Mouse (Mus musculus): ENCODE data around the gene Gfi1b. TPM values are rescaled to one million over a fixed set of nuclear protein-coding genes. Genes with fewer than 3 reads are reported as not detected.

Gene Gfi1b
- polyA plus RNA-seq, 1 experiment from 2014 or later = 2.6 TPM

DNA sequence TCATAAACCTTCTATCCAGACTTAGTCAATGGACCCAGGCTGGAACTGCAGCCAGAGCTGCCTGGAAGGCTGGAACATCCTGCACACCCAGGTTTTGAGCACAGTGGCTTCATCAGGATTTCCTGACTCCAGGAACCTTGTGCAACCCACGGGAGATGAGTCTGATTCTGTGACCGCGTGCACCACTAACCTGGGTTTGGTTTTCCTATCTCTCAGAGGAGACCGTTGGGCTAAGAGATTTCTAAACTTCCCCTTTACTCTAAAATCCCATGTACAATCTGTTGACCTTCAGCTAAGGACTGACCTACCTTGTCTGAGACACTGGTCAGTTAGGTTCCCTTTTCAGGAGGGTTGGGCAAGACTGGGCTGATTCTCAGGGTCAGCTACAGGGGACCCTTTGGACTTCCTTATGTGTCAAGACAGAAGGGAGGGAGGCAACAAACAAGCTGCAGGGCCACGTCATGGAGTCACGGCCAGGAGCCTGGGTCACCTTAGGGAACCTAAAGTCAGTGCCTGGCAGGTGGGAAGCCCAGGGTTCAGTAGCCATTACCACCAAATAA lies 2.9 kb downstream of the Gfi1b start:
- H3K4me3 ChIP-seq (ENCODE audit: low read depth, low read length) = no peak overlapping the region
- H3K27ac ChIP-seq (ENCODE audit: low read depth, low read length) = no peak overlapping the region
- H3K4me2 ChIP-seq (ENCODE audit: low read depth) = no peak overlapping the region
- ATAC-seq (ENCODE audit: insufficient read depth, low FRiP score, low TSS enrichment) (no peak), DNase-seq (ENCODE audit: low spot score) (no peak)
- H3K36me3 ChIP-seq (ENCODE audit: control insufficient read depth, insufficient read depth, low read length) = no peaks in the 10 kb centered on the region
- H3K9ac ChIP-seq (ENCODE audit: low read length) = no peak overlapping the region
- WGBS = 83% methylated on average over 6 of the region's 6 CpGs
- no peaks in the 10 kb centered on the region for H3K9me3 ChIP-seq (ENCODE audit: control insufficient read depth, low read length)
- H3K27me3 ChIP-seq (ENCODE audit: control insufficient read depth, insufficient read depth, low read length) = peaks cover 15% of the 10 kb centered on the region
- H3K4me1 ChIP-seq (ENCODE audit: control insufficient read depth, insufficient read depth, low read length) = no peaks in the 10 kb centered on the region

- 84% methylated on average over 8 of the region's 8 CpGs for WGBS
- no peak for ATAC-seq (ENCODE audit: insufficient read depth, low FRiP score, low TSS enrichment)
- no peak overlapping the region for H3K9ac ChIP-seq (ENCODE audit: low read length)
Observed at GRCm38 (mm10) chr2:28617498-28618486, 4.0 kb downstream of the Gfi1b start.

GRCm38 (mm10) chr2:28616874-28617273 lies 4.9 kb downstream of the Gfi1b start:
- Histone ChIP-seq H3K27me3 (ENCODE audit: control insufficient read depth, insufficient read depth, low read length) (peaks cover 12% of the 10 kb centered on the region), H3K4me1 (ENCODE audit: control insufficient read depth, insufficient read depth, low read length) (no peaks in the 10 kb centered on the region), H3K9me3 (ENCODE audit: control insufficient read depth, low read length) (no peaks in the 10 kb centered on the region), H3K4me2 (ENCODE audit: low read depth) (no peak overlapping the region), H3K27ac (ENCODE audit: low read depth, low read length) (no peak overlapping the region), H3K9ac (ENCODE audit: low read length) (no peak overlapping the region), H3K36me3 (ENCODE audit: control insufficient read depth, insufficient read depth, low read length) (no peaks in the 10 kb centered on the region), H3K4me3 (ENCODE audit: low read depth, low read length) (no peak overlapping the region)
- WGBS = 83% methylated on average over 9 of the region's 9 CpGs
- DNase-seq (ENCODE audit: low spot score) = no peak
- ATAC-seq (ENCODE audit: insufficient read depth, low FRiP score, low TSS enrichment) = no peak

More at GRCm38 (mm10) chr2:28617498-28618486, 4.0 kb downstream of the Gfi1b start:
- DNase-seq (ENCODE audit: low spot score) = no peak
- Histone ChIP-seq H3K27ac (ENCODE audit: low read depth, low read length) (no peak overlapping the region), H3K4me3 (ENCODE audit: low read depth, low read length) (no peak overlapping the region), H3K4me2 (ENCODE audit: low read depth) (no peak overlapping the region), H3K27me3 (ENCODE audit: control insufficient read depth, insufficient read depth, low read length) (peaks cover 15% of the 10 kb centered on the region), H3K9me3 (ENCODE audit: control insufficient read depth, low read length) (no peaks in the 10 kb centered on the region), H3K36me3 (ENCODE audit: control insufficient read depth, insufficient read depth, low read length) (no peaks in the 10 kb centered on the region), H3K4me1 (ENCODE audit: control insufficient read depth, insufficient read depth, low read length) (no peaks in the 10 kb centered on the region)

GRCm38 (mm10) chr2:28616358-28616757 lies 5.4 kb downstream of the Gfi1b start:
- Histone ChIP-seq H3K4me2 (ENCODE audit: low read depth) (no peak overlapping the region), H3K27me3 (ENCODE audit: control insufficient read depth, insufficient read depth, low read length) (peaks cover 8% of the 10 kb centered on the region), H3K9ac (ENCODE audit: low read length) (no peak overlapping the region), H3K36me3 (ENCODE audit: control insufficient read depth, insufficient read depth, low read length) (no peaks in the 10 kb centered on the region), H3K4me3 (ENCODE audit: low read depth, low read length) (no peak overlapping the region), H3K9me3 (ENCODE audit: control insufficient read depth, low read length) (no peaks in the 10 kb centered on the region), H3K4me1 (ENCODE audit: control insufficient read depth, insufficient read depth, low read length) (no peaks in the 10 kb centered on the region), H3K27ac (ENCODE audit: low read depth, low read length) (no peak overlapping the region)
- ATAC-seq (ENCODE audit: insufficient read depth, low FRiP score, low TSS enrichment) = no peak
- WGBS = 28% methylated on average over 5 of the region's 5 CpGs
- no peak for DNase-seq (ENCODE audit: low spot score)

- ATAC-seq (ENCODE audit: insufficient read depth, low FRiP score, low TSS enrichment) (no peak), DNase-seq (ENCODE audit: low spot score) (no peak)
- Histone ChIP-seq H3K36me3 (ENCODE audit: control insufficient read depth, insufficient read depth, low read length) (no peaks in the 10 kb centered on the region), H3K9ac (ENCODE audit: low read length) (no peak overlapping the region), H3K4me3 (ENCODE audit: low read depth, low read length) (no peak overlapping the region), H3K27ac (ENCODE audit: low read depth, low read length) (no peak overlapping the region), H3K9me3 (ENCODE audit: control insufficient read depth, low read length) (no peaks in the 10 kb centered on the region), H3K4me2 (ENCODE audit: low read depth) (no peak overlapping the region), H3K4me1 (ENCODE audit: control insufficient read depth, insufficient read depth, low read length) (no peaks in the 10 kb centered on the region), H3K27me3 (ENCODE audit: control insufficient read depth, insufficient read depth, low read length) (no peaks in the 10 kb centered on the region)
- WGBS = 89% methylated on average over 10 of the region's 10 CpGs
Observed at GRCm38 (mm10) chr2:28613599-28613998, 8.2 kb downstream of the Gfi1b start.

GRCm38 (mm10) chr2:28612436-28613063 lies 9.2 kb downstream of the Gfi1b start:
- Histone ChIP-seq H3K4me2 (ENCODE audit: low read depth) (no peak overlapping the region), H3K27ac (ENCODE audit: low read depth, low read length) (no peak overlapping the region), H3K9me3 (ENCODE audit: control insufficient read depth, low read length) (no peaks in the 10 kb centered on the region), H3K27me3 (ENCODE audit: control insufficient read depth, insufficient read depth, low read length) (no peaks in the 10 kb centered on the region), H3K36me3 (ENCODE audit: control insufficient read depth, insufficient read depth, low read length) (no peaks in the 10 kb centered on the region), H3K4me1 (ENCODE audit: control insufficient read depth, insufficient read depth, low read length) (no peaks in the 10 kb centered on the region), H3K4me3 (ENCODE audit: low read depth, low read length) (no peak overlapping the region), H3K9ac (ENCODE audit: low read length) (no peak overlapping the region)
- 64% methylated on average over 10 of the region's 10 CpGs for WGBS
- ATAC-seq (ENCODE audit: insufficient read depth, low FRiP score, low TSS enrichment) = no peak
- DNase-seq (ENCODE audit: low spot score) = no peak

- Histone ChIP-seq H3K27ac (ENCODE audit: low read depth, low read length) (no peak overlapping the region), H3K9ac (ENCODE audit: low read length) (no peak overlapping the region), H3K36me3 (ENCODE audit: control insufficient read depth, insufficient read depth, low read length) (no peaks in the 10 kb centered on the region), H3K27me3 (ENCODE audit: control insufficient read depth, insufficient read depth, low read length) (no peaks in the 10 kb centered on the region), H3K4me3 (ENCODE audit: low read depth, low read length) (no peak overlapping the region), H3K4me1 (ENCODE audit: control insufficient read depth, insufficient read depth, low read length) (no peaks in the 10 kb centered on the region), H3K9me3 (ENCODE audit: control insufficient read depth, low read length) (no peaks in the 10 kb centered on the region), H3K4me2 (ENCODE audit: low read depth) (no peak overlapping the region)
- DNase-seq (ENCODE audit: low spot score) (no peak), ATAC-seq (ENCODE audit: insufficient read depth, low FRiP score, low TSS enrichment) (no peak)
- WGBS = 87% methylated on average over 17 of the region's 17 CpGs
Observed at GRCm38 (mm10) chr2:28611407-28611787, 10.4 kb downstream of the Gfi1b start.

DNA sequence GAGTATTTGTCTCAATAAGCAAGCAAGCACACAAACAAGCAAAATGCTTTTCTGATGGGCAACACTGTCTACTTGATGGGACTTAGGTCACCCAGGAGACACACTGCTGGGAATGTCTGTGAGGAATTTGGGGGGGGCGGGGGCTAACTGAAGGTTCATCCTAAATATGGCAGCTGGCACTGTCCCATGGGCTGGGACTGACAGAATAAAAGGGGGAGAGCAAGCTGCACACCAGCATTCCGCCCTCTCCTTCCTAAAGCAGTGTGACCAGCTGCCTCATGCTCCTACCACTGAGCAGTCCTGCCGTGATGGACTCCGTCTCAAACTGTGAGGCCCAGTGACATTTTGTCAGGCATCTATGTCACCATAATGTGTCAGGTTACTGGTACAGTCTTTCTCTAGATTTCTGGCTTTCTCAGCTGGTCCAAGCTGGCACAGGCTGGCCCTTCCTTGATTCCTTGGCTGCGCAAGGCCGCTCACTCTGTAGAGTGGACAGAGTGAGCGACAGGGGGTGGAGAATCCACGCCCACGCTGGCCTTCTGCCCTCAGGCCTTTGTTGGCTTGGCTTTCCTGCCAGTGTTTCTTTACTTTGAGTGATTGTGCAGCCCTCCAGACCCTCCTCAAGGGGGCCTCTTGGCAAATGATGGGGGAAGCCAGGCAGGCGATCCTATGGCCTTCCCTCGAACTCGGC lies 10.9 kb downstream of the Gfi1b start:
- 76% methylated on average over 12 of the region's 12 CpGs for WGBS
- no peak overlapping the region for H3K27ac ChIP-seq (ENCODE audit: low read depth, low read length)

More for the DNA sequence above, 10.9 kb downstream of the Gfi1b start:
- DNase-seq (ENCODE audit: low spot score) (no peak), ATAC-seq (ENCODE audit: insufficient read depth, low FRiP score, low TSS enrichment) (no peak)
- Histone ChIP-seq H3K36me3 (ENCODE audit: control insufficient read depth, insufficient read depth, low read length) (no peaks in the 10 kb centered on the region), H3K4me2 (ENCODE audit: low read depth) (no peak overlapping the region), H3K27me3 (ENCODE audit: control insufficient read depth, insufficient read depth, low read length) (no peaks in the 10 kb centered on the region), H3K9ac (ENCODE audit: low read length) (no peak overlapping the region), H3K9me3 (ENCODE audit: control insufficient read depth, low read length) (no peaks in the 10 kb centered on the region), H3K4me3 (ENCODE audit: low read depth, low read length) (no peak overlapping the region), H3K4me1 (ENCODE audit: control insufficient read depth, insufficient read depth, low read length) (no peaks in the 10 kb centered on the region)

Data from neural tube, embryonic 11.5 days (tissue).